Mouse (Mus musculus): Measurements from ENCODE around the gene Dnajc21. TPM values are rescaled to one million over a fixed set of nuclear protein-coding genes. Genes with fewer than 3 reads are reported as not detected.

The Dnajc21 gene
- total and polyA plus RNA-seq, 3 experiments = 2.2 to 41.2 (median 34.5) TPM

- Histone ChIP-seq H3K79me2 (replicated peaks; ENCODE audit: control insufficient read depth, insufficient read depth, low read length) (no peaks in the 10 kb centered on the region), H3K27me3 (ENCODE audit: control insufficient read depth, insufficient read depth, low read length) (no peaks in the 10 kb centered on the region), H3K4me1 (ENCODE audit: control insufficient read depth, insufficient read depth, low read length) (no peaks in the 10 kb centered on the region), H3K36me3 (ENCODE audit: control insufficient read depth, insufficient read depth, low read length) (no peaks in the 10 kb centered on the region), H3K27ac (no peak overlapping the region), H3K4me3 (no peak overlapping the region), H3K9ac (ENCODE audit: low read depth, low read length) (no peak overlapping the region)
- DNase-seq = no peak
- 63% methylated on average over 1 of the region's 1 CpGs for WGBS
- no peak for TF ChIP-seq POLR2A (IDR thresholded peaks at IDR 0.05; ENCODE audit: insufficient read depth, low read depth, low read length)
- TF ChIP-seq EP300 (IDR thresholded peaks at IDR 0.05; ENCODE audit: insufficient read depth, low read depth, low read length) = no peak
- no peak for TF ChIP-seq CTCF (IDR thresholded peaks at IDR 0.05)
- intact Hi-C loops (cut with DNase I) = no loop called here
These were observed 33.4 kb downstream of the Dnajc21 start for GRCm38 (mm10) chr15:10436893-10437292.

- H3K4me1 ChIP-seq (ENCODE audit: control insufficient read depth, insufficient read depth, low read length) = no peaks in the 10 kb centered on the region
- H3K27ac ChIP-seq = no peak overlapping the region
- no peaks in the 10 kb centered on the region for H3K36me3 ChIP-seq (ENCODE audit: control insufficient read depth, insufficient read depth, low read length)
- H3K9ac ChIP-seq (ENCODE audit: low read depth, low read length) = no peak overlapping the region
- no peaks in the 10 kb centered on the region for H3K79me2 ChIP-seq (replicated peaks; ENCODE audit: control insufficient read depth, insufficient read depth, low read length)
- 88% methylated on average over 13 of the region's 13 CpGs for WGBS
- DNase-seq = no peak
- intact Hi-C loops (cut with DNase I) = no loop called here
- no peaks in the 10 kb centered on the region for H3K27me3 ChIP-seq (ENCODE audit: control insufficient read depth, insufficient read depth, low read length)
- H3K4me3 ChIP-seq = no peak overlapping the region
- no peak for TF ChIP-seq EP300 (IDR thresholded peaks at IDR 0.05; ENCODE audit: insufficient read depth, low read depth, low read length)
- no peak for TF ChIP-seq POLR2A (IDR thresholded peaks at IDR 0.05; ENCODE audit: insufficient read depth, low read depth, low read length)
- TF ChIP-seq CTCF (IDR thresholded peaks at IDR 0.05) = no peak
These were observed 43.6 kb downstream of the Dnajc21 start for GRCm38 (mm10) chr15:10426545-10427266.

GRCm38 (mm10) chr15:10426124-10426523 is 44.2 kb downstream of the Dnajc21 start:
- intact Hi-C loops (cut with DNase I) = no loop called here

GRCm38 (mm10) chr15:10421785-10422144 is 48.6 kb downstream of the Dnajc21 start:
- intact Hi-C loops (cut with DNase I) = no loop called here

More at GRCm38 (mm10) chr15:10426124-10426523, 44.2 kb downstream of the Dnajc21 start:
- H3K4me1 ChIP-seq (ENCODE audit: control insufficient read depth, insufficient read depth, low read length) = no peaks in the 10 kb centered on the region
- WGBS = 60% methylated on average over 6 of the region's 6 CpGs
- H3K27me3 ChIP-seq (ENCODE audit: control insufficient read depth, insufficient read depth, low read length) = no peaks in the 10 kb centered on the region
- no peaks in the 10 kb centered on the region for H3K36me3 ChIP-seq (ENCODE audit: control insufficient read depth, insufficient read depth, low read length)
- TF ChIP-seq POLR2A (IDR thresholded peaks at IDR 0.05; ENCODE audit: insufficient read depth, low read depth, low read length) = no peak
- no peak for TF ChIP-seq EP300 (IDR thresholded peaks at IDR 0.05; ENCODE audit: insufficient read depth, low read depth, low read length)
- TF ChIP-seq CTCF (IDR thresholded peaks at IDR 0.05) = no peak
- H3K9ac ChIP-seq (ENCODE audit: low read depth, low read length) = no peak overlapping the region
- H3K27ac ChIP-seq = no peak overlapping the region
- H3K79me2 ChIP-seq (replicated peaks; ENCODE audit: control insufficient read depth, insufficient read depth, low read length) = no peaks in the 10 kb centered on the region
- no peak for DNase-seq
- H3K4me3 ChIP-seq = no peak overlapping the region

GRCm38 (mm10) chr15:10421138-10421784 is 49.1 kb downstream of the Dnajc21 start:
- TF ChIP-seq POLR2A (IDR thresholded peaks at IDR 0.05; ENCODE audit: insufficient read depth, low read depth, low read length) (no peak), CTCF (IDR thresholded peaks at IDR 0.05) (no peak), EP300 (IDR thresholded peaks at IDR 0.05; ENCODE audit: insufficient read depth, low read depth, low read length) (no peak)
- Histone ChIP-seq H3K36me3 (ENCODE audit: control insufficient read depth, insufficient read depth, low read length) (no peaks in the 10 kb centered on the region), H3K27ac (no peak overlapping the region), H3K79me2 (replicated peaks; ENCODE audit: control insufficient read depth, insufficient read depth, low read length) (no peaks in the 10 kb centered on the region), H3K9ac (ENCODE audit: low read depth, low read length) (no peak overlapping the region), H3K4me1 (ENCODE audit: control insufficient read depth, insufficient read depth, low read length) (no peaks in the 10 kb centered on the region), H3K27me3 (ENCODE audit: control insufficient read depth, insufficient read depth, low read length) (no peaks in the 10 kb centered on the region), H3K4me3 (no peak overlapping the region)
- DNase-seq = no peak
- 45% methylated on average over 7 of the region's 7 CpGs for WGBS
- intact Hi-C loops (cut with DNase I) = no loop called here

More at GRCm38 (mm10) chr15:10421785-10422144, 48.6 kb downstream of the Dnajc21 start:
- H3K36me3 ChIP-seq (ENCODE audit: control insufficient read depth, insufficient read depth, low read length) = no peaks in the 10 kb centered on the region
- 78% methylated on average over 1 of the region's 1 CpGs for WGBS
- H3K9ac ChIP-seq (ENCODE audit: low read depth, low read length) = no peak overlapping the region
- H3K4me3 ChIP-seq = no peak overlapping the region
- H3K4me1 ChIP-seq (ENCODE audit: control insufficient read depth, insufficient read depth, low read length) = no peaks in the 10 kb centered on the region
- no peak for TF ChIP-seq EP300 (IDR thresholded peaks at IDR 0.05; ENCODE audit: insufficient read depth, low read depth, low read length)
- H3K79me2 ChIP-seq (replicated peaks; ENCODE audit: control insufficient read depth, insufficient read depth, low read length) = no peaks in the 10 kb centered on the region
- no peaks in the 10 kb centered on the region for H3K27me3 ChIP-seq (ENCODE audit: control insufficient read depth, insufficient read depth, low read length)
- H3K27ac ChIP-seq = no peak overlapping the region
- DNase-seq = no peak

GRCm38 (mm10) chr15:10413656-10414055 is 56.7 kb downstream of the Dnajc21 start:
- WGBS = 82% methylated on average over 6 of the region's 6 CpGs
- no peaks in the 10 kb centered on the region for H3K36me3 ChIP-seq (ENCODE audit: control insufficient read depth, insufficient read depth, low read length)
- no peaks in the 10 kb centered on the region for H3K79me2 ChIP-seq (replicated peaks; ENCODE audit: control insufficient read depth, insufficient read depth, low read length)
- TF ChIP-seq CTCF (IDR thresholded peaks at IDR 0.05) (no peak), EP300 (IDR thresholded peaks at IDR 0.05; ENCODE audit: insufficient read depth, low read depth, low read length) (no peak), POLR2A (IDR thresholded peaks at IDR 0.05; ENCODE audit: insufficient read depth, low read depth, low read length) (no peak)
- no peak overlapping the region for H3K9ac ChIP-seq (ENCODE audit: low read depth, low read length)
- intact Hi-C loops (cut with DNase I) = no loop called here
- no peak overlapping the region for H3K27ac ChIP-seq
- H3K4me3 ChIP-seq = no peak overlapping the region
- no peak for DNase-seq
- no peaks in the 10 kb centered on the region for H3K27me3 ChIP-seq (ENCODE audit: control insufficient read depth, insufficient read depth, low read length)
- H3K4me1 ChIP-seq (ENCODE audit: control insufficient read depth, insufficient read depth, low read length) = no peaks in the 10 kb centered on the region

Data from heart, adult 2 months (tissue).